Mouse (Mus musculus): ENCODE data around the gene Kcnn3.

DNA sequence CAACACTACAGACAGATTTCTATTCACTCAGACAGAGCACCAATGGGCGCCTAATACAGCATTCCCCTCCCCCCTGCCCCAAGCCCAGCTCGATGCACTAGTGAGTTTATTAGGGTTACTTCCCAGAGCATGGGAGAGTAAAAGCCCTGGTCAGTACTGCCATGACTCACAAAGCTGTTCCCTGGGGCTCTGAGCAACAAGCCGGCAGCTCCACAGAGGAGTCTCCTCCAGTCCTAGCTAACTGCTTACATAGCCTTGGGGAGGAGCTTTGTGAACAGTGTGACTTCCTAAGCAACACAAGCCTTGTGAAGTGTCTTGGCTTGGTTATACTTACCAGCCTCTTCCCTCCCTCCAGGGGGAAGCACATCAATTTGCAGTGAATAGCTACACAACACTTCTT is 183.6 kb downstream of the Kcnn3 start:
- TF ChIP-seq TAL1 (IDR thresholded peaks at IDR 0.05; ENCODE audit: low read length) (no peak), GATA1 (IDR thresholded peaks at IDR 0.05; ENCODE audit: low read length) (no peak)

Data from erythroblast, embryonic 14.5 days (primary cell).